Mouse (Mus musculus): ENCODE measurements around the gene Syncrip.
A peak's percentile ranks its signal among the peaks of the same experiment; 100 is the strongest.

Gene Syncrip

GRCm38 (mm10) chr9:88482230-88482828 lies at the start of gene Syncrip:
Syncrip (minus strand) TSS chr9:88482574.
- peak; percentile 95 to 96 for DNase-seq

GRCm38 (mm10) chr9:88529979-88530580 lies 47.7 kb upstream of the Syncrip start:
- no peak for DNase-seq

GRCm38 (mm10) chr9:88529571-88529970 lies 47.2 kb upstream of the Syncrip start:
- DNase-seq: no peak

- DNase-seq: no peak
Observed at GRCm38 (mm10) chr9:88528736-88529135, 46.4 kb upstream of the Syncrip start.

GRCm38 (mm10) chr9:88527956-88528355 lies 45.6 kb upstream of the Syncrip start:
- DNase-seq: no peak

GRCm38 (mm10) chr9:88525341-88525740 lies 43.0 kb upstream of the Syncrip start:
- no peak for DNase-seq

- no peak for DNase-seq
Observed at GRCm38 (mm10) chr9:88524796-88525195, 42.4 kb upstream of the Syncrip start.

- peak in 1 of 2 experiments; percentile 14 for DNase-seq
Observed at GRCm38 (mm10) chr9:88524367-88524766, 42.0 kb upstream of the Syncrip start.

GRCm38 (mm10) chr9:88523335-88523668 lies 40.9 kb upstream of the Syncrip start:
- DNase-seq: no peak

- peak; percentile 98 to 99 for DNase-seq
Observed at GRCm38 (mm10) chr9:88522569-88523334, 40.4 kb upstream of the Syncrip start.

- peak in 1 of 2 experiments; percentile 26 for DNase-seq
Observed at GRCm38 (mm10) chr9:88521961-88522568, 39.7 kb upstream of the Syncrip start.

GRCm38 (mm10) chr9:88520849-88521483 lies 38.6 kb upstream of the Syncrip start:
- no peak for DNase-seq

GRCm38 (mm10) chr9:88520122-88520848 lies 37.9 kb upstream of the Syncrip start:
- DNase-seq: no peak

- DNase-seq: no peak
Observed at GRCm38 (mm10) chr9:88519390-88520121, 37.2 kb upstream of the Syncrip start.

GRCm38 (mm10) chr9:88516361-88516995 lies 34.1 kb upstream of the Syncrip start:
- DNase-seq: no peak

- DNase-seq: no peak
Observed at GRCm38 (mm10) chr9:88515546-88515945, 33.2 kb upstream of the Syncrip start.

GRCm38 (mm10) chr9:88501846-88502245 lies 19.5 kb upstream of the Syncrip start:
- no peak for DNase-seq

GRCm38 (mm10) chr9:88500112-88500511 lies 17.7 kb upstream of the Syncrip start:
- no peak for DNase-seq

GRCm38 (mm10) chr9:88492522-88492921 lies 10.1 kb upstream of the Syncrip start:
- no peak for DNase-seq

GRCm38 (mm10) chr9:88484531-88484930 lies 2.2 kb upstream of the Syncrip start:
- DNase-seq: no peak

- DNase-seq: peak; percentile 90 to 91
Observed at GRCm38 (mm10) chr9:88482829-88483396, 539 bp upstream of the Syncrip start.
